18 mouse cellular contexts compared by ENCODE assay signal in the genomic region with DNA sequence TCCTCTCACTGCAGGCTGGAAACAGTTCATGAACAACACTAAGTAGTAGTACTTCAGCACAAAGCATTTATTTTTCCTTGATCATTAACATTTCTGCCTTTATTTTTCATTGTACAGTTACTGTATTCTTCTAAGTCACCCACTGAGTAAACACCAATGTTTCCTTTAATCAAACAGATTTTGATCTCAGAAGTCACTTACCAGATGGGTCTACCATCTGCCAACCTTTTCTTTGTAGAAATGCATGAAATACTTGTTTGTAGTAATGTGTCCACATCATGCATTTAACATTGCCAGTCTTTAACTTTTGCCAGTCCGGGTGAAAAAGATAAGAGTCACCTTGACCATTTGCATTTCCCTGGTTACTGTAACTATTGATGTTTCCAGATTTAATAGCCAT. TPM values are rescaled to one million over a fixed set of nuclear protein-coding genes. Genes with fewer than 3 reads are reported as not detected.
DNase-seq lines count a peak whose midpoint lies in the region; ATAC-seq and TF ChIP-seq lines count a peak whose summit lies in the region.
"Had no signal": no experiment of that assay in that cellular context is flagged by ENCODE, and none has a peak within 500 bp of the region (broad histone marks: within the 10 kb centered on the region; RNA-seq: fewer than 3 reads in every experiment).

No protein-coding gene starts in this region.

- TF ChIP-seq CTCF in liver, adult 2 months (IDR thresholded peaks at IDR 0.05; ENCODE audit: low read depth, low read length) = no peak
- no peak for TF ChIP-seq CTCF in liver, postnatal 0 days (IDR thresholded peaks at IDR 0.05; ENCODE audit: low read depth)

- H3K4me3 ChIP-seq in forebrain, embryonic 13.5 days = no peak overlapping the region
- no peak overlapping the region for H3K4me3 ChIP-seq in forebrain, embryonic 11.5 days (ENCODE audit: low read depth, low read length)
- H3K4me3 ChIP-seq in liver, adult 2 months (ENCODE audit: insufficient read depth, low read depth, low read length) = no peak overlapping the region
- no peak overlapping the region for H3K4me3 ChIP-seq in liver, postnatal 0 days (ENCODE audit: low read depth, low read length)
- H3K4me3 ChIP-seq in forebrain, embryonic 16.5 days (replicated peaks; ENCODE audit: low read length) = no peak overlapping the region
- H3K4me3 ChIP-seq: embryonic facial prominence, embryonic 13.5 days; heart, adult 2 months; heart, embryonic 15.5 days; hindbrain, embryonic 13.5 days had no signal

- no peaks in the 10 kb centered on the region for H3K9me3 ChIP-seq in forebrain, embryonic 13.5 days (replicated peaks)
- H3K9me3 ChIP-seq in forebrain, embryonic 11.5 days (ENCODE audit: control insufficient read depth, low read length) = no peaks in the 10 kb centered on the region
- no peaks in the 10 kb centered on the region for H3K9me3 ChIP-seq in liver, postnatal 0 days (ENCODE audit: low read length)
- H3K9me3 ChIP-seq in forebrain, embryonic 16.5 days (ENCODE audit: control insufficient read depth, low read length) = no peaks in the 10 kb centered on the region
- H3K9me3 ChIP-seq: embryonic facial prominence, embryonic 13.5 days; heart, embryonic 15.5 days; hindbrain, embryonic 13.5 days had no signal

- no peak overlapping the region for H3K4me2 ChIP-seq in forebrain, embryonic 13.5 days
- no peak overlapping the region for H3K4me2 ChIP-seq in forebrain, embryonic 11.5 days (ENCODE audit: low read depth, low read length, severe bottlenecking)
- H3K4me2 ChIP-seq in liver, postnatal 0 days (ENCODE audit: low read depth, low read length) = no peak overlapping the region
- no peak overlapping the region for H3K4me2 ChIP-seq in forebrain, embryonic 16.5 days (ENCODE audit: low read length)
- H3K4me2 ChIP-seq: embryonic facial prominence, embryonic 13.5 days; heart, embryonic 11.5 days; heart, embryonic 15.5 days; hindbrain, embryonic 13.5 days had no signal

- H3K4me1 ChIP-seq in forebrain, embryonic 13.5 days = no peaks in the 10 kb centered on the region
- no peaks in the 10 kb centered on the region for H3K4me1 ChIP-seq in forebrain, embryonic 11.5 days (replicated peaks; ENCODE audit: control insufficient read depth, insufficient read depth, low read length)
- peaks cover 5% of the 10 kb centered on the region; the same call in 1 of the 2 replicates for H3K4me1 ChIP-seq in liver, adult 2 months (ENCODE audit: control insufficient read depth, insufficient read depth, low read length)
- no peaks in the 10 kb centered on the region for H3K4me1 ChIP-seq in liver, postnatal 0 days (ENCODE audit: insufficient read depth)
- no peaks in the 10 kb centered on the region for H3K4me1 ChIP-seq in forebrain, embryonic 16.5 days (replicated peaks; ENCODE audit: control insufficient read depth, insufficient read depth, low read length)
- H3K4me1 ChIP-seq: embryonic facial prominence, embryonic 13.5 days; heart, embryonic 15.5 days; hindbrain, embryonic 13.5 days had no signal

- peaks cover 30% of the 10 kb centered on the region for H3K36me3 ChIP-seq in forebrain, embryonic 13.5 days (ENCODE audit: poor library complexity, severe bottlenecking)
- no peaks in the 10 kb centered on the region for H3K36me3 ChIP-seq in forebrain, embryonic 11.5 days (ENCODE audit: control insufficient read depth, insufficient read depth, low read length)
- peaks cover 24% of the 10 kb centered on the region for H3K36me3 ChIP-seq in liver, adult 2 months (ENCODE audit: control insufficient read depth, insufficient read depth, low read length)
- peaks cover 18% of the 10 kb centered on the region for H3K36me3 ChIP-seq in liver, postnatal 0 days (replicated peaks; ENCODE audit: insufficient read depth, low read length)
- peaks cover 14% of the 10 kb centered on the region for H3K36me3 ChIP-seq in forebrain, embryonic 16.5 days (ENCODE audit: control insufficient read depth, insufficient read depth)

- TF ChIP-seq POLR2A in liver, adult 2 months (IDR thresholded peaks at IDR 0.05; ENCODE audit: extremely low read depth, insufficient read depth, low read length) = no peak

- no peak overlapping the region for H3K9ac ChIP-seq in forebrain, embryonic 13.5 days
- no peak overlapping the region for H3K9ac ChIP-seq in forebrain, embryonic 11.5 days (ENCODE audit: low read length)
- H3K9ac ChIP-seq in liver, adult 2 months (ENCODE audit: low read depth, low read length) = no peak overlapping the region
- no peak overlapping the region for H3K9ac ChIP-seq in liver, postnatal 0 days (replicated peaks)
- H3K9ac ChIP-seq in forebrain, embryonic 16.5 days (replicated peaks; ENCODE audit: low read depth, low read length) = no peak overlapping the region
- H3K9ac ChIP-seq: embryonic facial prominence, embryonic 13.5 days; heart, embryonic 15.5 days; hindbrain, embryonic 13.5 days had no signal

- ATAC-seq in forebrain, embryonic 13.5 days = peak; percentile 9
- ATAC-seq in forebrain, embryonic 11.5 days (replicated peaks; ENCODE audit: low FRiP score) = no peak
- ATAC-seq in liver, postnatal 0 days = no peak
- peak; percentile 51 for ATAC-seq in forebrain, embryonic 16.5 days
- ATAC-seq: hindbrain, postnatal 0 days had no signal

- H3K27me3 ChIP-seq in forebrain, embryonic 13.5 days = no peaks in the 10 kb centered on the region
- no peaks in the 10 kb centered on the region for H3K27me3 ChIP-seq in forebrain, embryonic 11.5 days (ENCODE audit: control insufficient read depth, insufficient read depth, low read length)
- H3K27me3 ChIP-seq in liver, adult 2 months (ENCODE audit: control insufficient read depth, insufficient read depth, low read length) = no peaks in the 10 kb centered on the region
- no peaks in the 10 kb centered on the region for H3K27me3 ChIP-seq in liver, postnatal 0 days (ENCODE audit: insufficient read depth, low read length)
- H3K27me3 ChIP-seq in forebrain, embryonic 16.5 days (replicated peaks; ENCODE audit: control insufficient read depth, insufficient read depth, low read length) = no peaks in the 10 kb centered on the region
- H3K27me3 ChIP-seq: embryonic facial prominence, embryonic 13.5 days; heart, embryonic 15.5 days; hindbrain, embryonic 13.5 days had no signal

- no peak for TF ChIP-seq EP300 in liver, postnatal 0 days (IDR thresholded peaks at IDR 0.05; ENCODE audit: low read depth)

- WGBS in forebrain, embryonic 13.5 days = 69% methylated on average over 1 of the region's 1 CpGs
- WGBS in forebrain, embryonic 11.5 days = 92% methylated on average over 1 of the region's 1 CpGs
- WGBS in liver, adult 2 months = 14% methylated on average over 1 of the region's 1 CpGs
- 58% methylated on average over 1 of the region's 1 CpGs for WGBS in liver, postnatal 0 days (ENCODE audit: insufficient replicate concordance)
- 56% methylated on average over 1 of the region's 1 CpGs for WGBS in forebrain, embryonic 16.5 days

- H3K79me2 ChIP-seq in liver, adult 2 months (ENCODE audit: control insufficient read depth, insufficient read depth, low read length) = no peaks in the 10 kb centered on the region; the same call in 1 of the 2 replicates

- DNase-seq in forebrain, embryonic 11.5 days (ENCODE audit: low spot score) = no peak
- DNase-seq in liver, adult 2 months (ENCODE audit: extremely low read depth, low read depth, low spot score) = peak; percentile 12
- no peak for DNase-seq in liver, postnatal 0 days
- DNase-seq in urinary bladder, adult 18-20 months (ENCODE audit: low spot score in 2 of 2) = no peak
- DNase-seq: adrenal gland, adult 2 months; adrenal gland, postnatal 25 days; cerebellum, adult 11-12 months; gastrocnemius, postnatal 14 days; heart, adult 2 months; heart, postnatal 14 days; kidney, adult 18-20 months had no signal

- H3K27ac ChIP-seq in forebrain, embryonic 13.5 days = no peak overlapping the region
- no peak overlapping the region for H3K27ac ChIP-seq in forebrain, embryonic 11.5 days (ENCODE audit: low read depth, low read length)
- no peak overlapping the region for H3K27ac ChIP-seq in liver, adult 2 months (replicated peaks; ENCODE audit: insufficient read depth, low read depth, low read length)
- H3K27ac ChIP-seq in liver, postnatal 0 days (ENCODE audit: low read depth) = no peak overlapping the region
- H3K27ac ChIP-seq in forebrain, embryonic 16.5 days (ENCODE audit: low read length) = no peak overlapping the region
- H3K27ac ChIP-seq: embryonic facial prominence, embryonic 13.5 days; heart, adult 2 months; heart, embryonic 15.5 days; hindbrain, embryonic 13.5 days; hindbrain, postnatal 0 days had no signal

RNA-seq across cellular contexts. Expression of a gene that starts 21.1 kb away (rescaled TPM):
- 115 and 116 TPM in 2 replicates for polyA plus RNA-seq in forebrain, embryonic 13.5 days (2015; fragmentation: Nextera tagmentation; extraction: Ambion mirVana)
- polyA plus RNA-seq in forebrain, embryonic 11.5 days (2014; fragmentation: Nextera tagmentation; extraction: Ambion mirVana) = 121 and 122 TPM in 2 replicates
- total RNA-seq in liver, adult 2 months (2014; rRNA removed) = 18.1 and 18.3 TPM in 2 replicates
- polyA plus RNA-seq in liver, adult 2 months (2012; rRNA removed) = 15.5 and 17.3 TPM in 2 replicates
- polyA plus RNA-seq in liver, postnatal 0 days (2015; fragmentation: Nextera tagmentation; extraction: Ambion mirVana) = 40.1 and 42.3 TPM in 2 replicates
- polyA plus RNA-seq in forebrain, embryonic 16.5 days (2015; fragmentation: Nextera tagmentation; extraction: Ambion mirVana) = 118 and 119 TPM in 2 replicates

Comparison
In these comparisons a context has a peak if more than half of its experiments do, and no peak if none do; other contexts are left out.
1. ATAC-seq: peak in forebrain, embryonic 13.5 days (single experiment) and forebrain, embryonic 16.5 days (single experiment); none in forebrain, embryonic 11.5 days (single experiment) and liver, postnatal 0 days (single experiment).